Mouse (Mus musculus) E14TG2a.4 (cell line): Measurements from ENCODE around the gene Cdca3.

Source experiments
- H3K27me3 ChIP-seq: 2 replicates; pipeline ENCODE4 v1.6.1; 2014; ENCODE audit warnings: low read length, control low read depth; ENCODE audit not compliant: insufficient read depth
- H3K36me3 ChIP-seq: 2 replicates; pipeline ENCODE4 v1.6.1; 2014; ENCODE audit warnings: low read length, control low read depth; ENCODE audit not compliant: insufficient read depth
- H3K4me1 ChIP-seq: replicated peaks from 2 replicates; pipeline ENCODE4 v1.6.1; 2014; ENCODE audit warnings: low read depth, low read length, control low read depth
- H3K4me3 ChIP-seq: replicated peaks from 2 replicates; pipeline ENCODE4 v1.5.1; 2014; ENCODE audit warnings: mild to moderate bottlenecking, low read length
- H3K9me3 ChIP-seq: 2 replicates; pipeline ENCODE4 v1.6.1; 2014; ENCODE audit warnings: low read length, control low read depth
- CTCF ChIP-seq: conservative IDR thresholded peaks from 2 replicates; pipeline ENCODE4 v1.5.1; 2014; ENCODE audit warnings: low read length
- NANOG ChIP-seq: IDR thresholded peaks from 2 replicates; pipeline ENCODE4 v1.6.1; 2014; ENCODE audit warnings: borderline replicate concordance, low read length, mixed read lengths
- POU5F1 ChIP-seq: IDR thresholded peaks from 2 replicates; pipeline ENCODE4 v1.6.1; 2014; ENCODE audit warnings: low read length, borderline replicate concordance

The Cdca3 gene

DNA sequence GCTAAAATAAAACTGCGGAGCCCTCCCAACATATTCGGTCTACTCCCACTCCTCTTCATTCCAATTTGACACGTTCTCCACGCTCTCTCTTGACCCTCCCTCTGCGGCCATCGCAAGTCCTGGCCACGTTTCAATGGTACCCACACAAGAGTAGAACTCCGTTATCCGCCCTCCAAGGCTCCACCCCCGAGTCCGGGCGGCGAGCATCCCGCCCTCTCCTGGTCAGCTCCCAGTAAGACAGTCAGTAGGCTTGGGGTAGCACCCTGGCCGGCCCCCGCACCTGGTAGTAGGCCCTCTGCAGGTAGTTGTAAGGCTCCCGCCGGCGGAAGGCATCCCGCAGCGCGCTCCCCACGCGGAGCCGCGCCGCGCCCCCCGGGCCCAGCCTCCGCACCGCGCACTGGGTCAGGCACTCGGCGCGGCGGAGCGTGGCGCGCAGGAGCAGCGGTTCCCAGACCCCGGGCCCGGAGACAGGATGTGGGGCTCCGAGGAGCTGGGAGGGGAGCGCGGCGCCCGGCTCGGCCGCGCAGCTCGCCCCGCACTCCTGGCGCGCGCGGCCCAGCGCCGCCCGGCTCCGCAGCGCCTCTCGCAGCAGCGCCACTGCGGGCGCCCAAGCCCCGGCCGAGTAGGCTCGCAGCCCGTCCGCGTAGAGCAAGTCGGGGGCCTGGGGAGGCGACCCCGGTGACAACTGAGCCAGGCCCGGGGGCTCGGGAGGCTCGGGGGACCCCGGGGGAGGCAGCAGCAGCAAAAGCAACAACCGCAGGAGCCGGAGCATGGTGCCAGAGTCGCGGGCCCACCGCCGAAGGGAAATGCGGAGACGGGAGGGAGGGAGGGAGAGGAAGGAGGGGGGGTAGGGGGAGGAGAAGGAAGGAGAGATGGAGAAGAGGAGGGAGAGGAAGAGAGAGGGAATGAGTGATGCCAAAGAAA is 27.8 kb downstream of the Cdca3 start, which contains the start of gene P3h3:
P3h3 (minus strand) TSS at position 837 of the 924 bp plus-strand sequence.
- Histone ChIP-seq H3K4me1 (peaks cover 73% of the 10 kb centered on the region), H3K4me3 (peak within 1 kb of the TSS; percentile 82), H3K27me3 (peaks cover 56% of the 10 kb centered on the region), H3K36me3 (no peaks in the 10 kb centered on the region), H3K9me3 (no peaks in the 10 kb centered on the region)
- TF ChIP-seq NANOG (no peak), CTCF (peak; percentile 39), POU5F1 (no peak)

DNA sequence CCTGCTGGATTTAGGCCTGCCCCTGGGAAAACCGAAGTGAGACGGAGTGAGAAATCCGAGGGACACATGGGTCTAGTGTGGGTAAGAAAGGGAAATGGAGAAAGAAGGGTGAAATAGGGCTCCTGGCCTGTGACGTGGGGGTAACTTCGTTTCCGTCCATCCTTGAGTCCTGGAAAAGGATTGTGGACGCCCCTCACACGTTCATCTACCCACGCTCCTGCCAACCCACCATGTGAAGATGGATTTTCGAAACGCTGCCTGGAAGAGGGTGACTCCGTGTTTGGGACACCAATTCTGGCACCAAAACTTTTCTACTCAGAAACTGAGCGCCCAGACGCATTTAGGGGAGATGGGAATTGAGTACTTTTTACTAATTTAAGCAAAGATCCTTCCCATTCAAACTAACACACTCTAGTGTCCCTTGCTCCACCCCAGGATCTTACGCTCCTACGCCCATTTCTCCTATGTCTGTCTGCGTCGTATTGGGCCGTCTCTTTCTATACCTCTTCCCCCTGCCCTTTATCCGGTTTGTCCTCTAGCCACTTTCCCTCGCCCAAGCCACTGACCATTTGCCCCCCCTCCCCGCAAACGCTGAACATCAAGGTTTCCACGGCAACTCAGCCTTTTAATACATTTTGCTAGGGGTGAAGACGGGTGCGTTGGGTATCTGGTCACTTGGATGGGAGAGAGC is 28.6 kb downstream of the Cdca3 start:
- TF ChIP-seq CTCF, result no peak
- TF ChIP-seq NANOG, result no peak
- no peak for TF ChIP-seq POU5F1
- H3K36me3 ChIP-seq, result no peaks in the 10 kb centered on the region

DNA sequence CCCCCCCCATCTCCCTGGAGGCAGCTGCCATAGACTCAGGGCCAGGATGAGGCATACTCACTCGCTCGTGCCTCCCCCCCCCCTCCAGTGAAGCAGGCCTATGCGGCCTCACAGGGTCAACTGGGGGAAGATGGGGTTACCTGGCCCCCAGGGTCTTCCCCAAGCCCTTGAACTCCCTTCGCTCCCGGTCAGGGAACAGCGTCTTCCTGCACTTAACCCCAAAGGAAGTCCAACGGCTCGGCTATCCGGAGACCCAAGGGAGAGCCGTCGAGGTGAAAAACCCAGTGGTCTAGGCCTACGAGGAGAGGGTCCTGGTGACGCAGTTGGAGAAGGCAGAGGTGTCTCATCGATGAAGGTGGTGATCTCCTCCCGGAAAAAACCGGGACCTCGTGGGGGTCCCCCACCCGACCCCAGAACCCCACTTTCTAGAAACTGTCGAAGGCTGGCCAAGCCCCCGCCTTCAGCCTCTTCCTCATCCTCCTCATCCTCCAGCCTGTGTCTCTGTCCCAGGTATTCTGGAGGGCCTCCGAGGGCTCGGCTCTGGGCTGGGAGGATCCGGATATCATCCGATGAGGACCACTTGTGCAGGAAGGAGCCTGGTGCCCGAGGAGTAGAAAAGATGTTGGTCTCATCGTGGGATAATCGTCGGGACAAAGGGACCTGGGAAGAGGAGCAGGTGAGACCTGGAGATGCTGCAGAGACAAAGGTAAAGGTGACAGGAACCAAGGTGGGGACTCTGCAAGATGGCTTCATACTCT is 29.4 kb downstream of the Cdca3 start:
- H3K9me3 ChIP-seq, result no peaks in the 10 kb centered on the region
- TF ChIP-seq POU5F1 (no peak), NANOG (no peak), CTCF (no peak)
- H3K4me3 ChIP-seq, result 0 out of 2 replicates have a peak overlapping the region, but pooled peaks have one; percentile 20
- peaks cover 85% of the 10 kb centered on the region for H3K4me1 ChIP-seq
- H3K27me3 ChIP-seq, result peaks cover 65% of the 10 kb centered on the region
- no peaks in the 10 kb centered on the region for H3K36me3 ChIP-seq

More for the DNA sequence above, 28.6 kb downstream of the Cdca3 start:
- Histone ChIP-seq H3K27me3 (peaks cover 61% of the 10 kb centered on the region), H3K4me1 (peaks cover 81% of the 10 kb centered on the region), H3K4me3 (peak overlapping the region; percentile 82), H3K9me3 (no peaks in the 10 kb centered on the region)

DNA sequence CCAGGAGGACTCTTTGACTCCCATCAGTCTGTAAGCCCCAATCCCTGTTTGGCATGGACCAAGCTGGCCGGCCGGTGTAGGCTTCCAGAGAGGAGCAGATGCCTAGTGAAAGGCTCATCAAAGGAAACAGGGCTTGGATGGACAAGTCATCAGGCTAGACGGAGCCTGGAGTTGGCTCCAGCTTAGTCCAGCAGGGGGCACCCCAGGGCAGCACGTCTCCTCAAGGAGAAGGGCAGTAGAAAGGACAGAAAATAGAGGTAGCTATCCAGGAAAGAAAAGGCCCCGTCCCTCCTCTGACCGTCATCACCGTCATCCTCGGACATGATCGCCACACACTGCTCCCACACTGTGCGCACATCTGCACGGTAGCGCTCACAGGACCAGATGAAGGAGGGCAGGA is 30.4 kb downstream of the Cdca3 start:
- TF ChIP-seq NANOG (no peak), CTCF (peak; percentile 72), POU5F1 (no peak)
- Histone ChIP-seq H3K4me3 (peak overlapping the region; percentile 48; the same call in 1 of the 2 replicates), H3K36me3 (no peaks in the 10 kb centered on the region)

DNA sequence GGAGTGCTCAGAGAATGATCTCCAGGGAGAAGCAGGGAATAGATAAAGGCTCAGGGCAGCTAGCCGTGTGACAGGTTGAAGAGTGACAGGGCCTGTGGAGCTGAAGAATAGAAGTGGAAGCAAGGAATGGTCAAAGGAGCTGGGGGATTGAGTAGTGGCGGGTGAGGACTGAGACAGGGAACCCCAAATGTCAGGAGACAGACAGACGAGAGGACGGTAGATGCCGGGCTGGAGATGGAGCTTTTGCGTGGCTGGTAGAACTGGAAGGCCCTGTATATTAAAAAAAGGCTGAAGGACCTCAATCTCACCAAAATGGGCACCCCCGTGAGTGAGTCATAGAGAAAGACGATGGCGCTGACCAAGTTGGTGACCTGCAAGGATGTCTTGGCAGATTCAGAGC is 31.2 kb downstream of the Cdca3 start:
- Histone ChIP-seq H3K9me3 (no peaks in the 10 kb centered on the region), H3K4me1 (peaks cover 82% of the 10 kb centered on the region), H3K27me3 (peaks cover 70% of the 10 kb centered on the region), H3K36me3 (no peaks in the 10 kb centered on the region), H3K4me3 (no peak overlapping the region)
- no peak for TF ChIP-seq NANOG
- no peak for TF ChIP-seq CTCF
- TF ChIP-seq POU5F1, result no peak

More for the DNA sequence above, 30.4 kb downstream of the Cdca3 start:
- peaks cover 87% of the 10 kb centered on the region for H3K4me1 ChIP-seq
- H3K27me3 ChIP-seq, result peaks cover 67% of the 10 kb centered on the region
- H3K9me3 ChIP-seq, result no peaks in the 10 kb centered on the region

DNA sequence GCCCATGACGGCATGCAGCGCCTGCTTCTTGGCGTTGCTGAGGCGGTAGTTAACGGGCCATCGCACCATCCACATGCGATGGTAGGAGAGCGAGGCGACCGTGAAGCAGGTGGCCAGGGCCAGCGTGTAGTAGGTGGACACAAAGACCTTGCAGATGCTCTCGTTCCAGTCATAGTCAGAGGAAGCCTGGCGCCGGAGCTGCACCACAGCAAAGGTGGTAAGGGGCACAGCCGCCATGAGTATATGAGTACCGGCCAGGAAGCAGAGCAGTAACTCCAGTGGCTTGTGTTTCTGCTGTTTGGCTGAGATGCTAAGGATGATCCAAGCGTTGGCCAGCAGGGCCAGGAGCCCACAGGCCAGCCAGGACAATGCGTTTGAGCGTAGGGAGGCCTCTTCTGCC is 31.9 kb downstream of the Cdca3 start:
- no peaks in the 10 kb centered on the region for H3K9me3 ChIP-seq
- peaks cover 79% of the 10 kb centered on the region for H3K4me1 ChIP-seq
- peaks cover 71% of the 10 kb centered on the region for H3K27me3 ChIP-seq
- TF ChIP-seq POU5F1 (no peak), CTCF (no peak), NANOG (no peak)
- H3K4me3 ChIP-seq, result peak overlapping the region; percentile 26; the same call in 1 of the 2 replicates
- no peaks in the 10 kb centered on the region for H3K36me3 ChIP-seq

DNA sequence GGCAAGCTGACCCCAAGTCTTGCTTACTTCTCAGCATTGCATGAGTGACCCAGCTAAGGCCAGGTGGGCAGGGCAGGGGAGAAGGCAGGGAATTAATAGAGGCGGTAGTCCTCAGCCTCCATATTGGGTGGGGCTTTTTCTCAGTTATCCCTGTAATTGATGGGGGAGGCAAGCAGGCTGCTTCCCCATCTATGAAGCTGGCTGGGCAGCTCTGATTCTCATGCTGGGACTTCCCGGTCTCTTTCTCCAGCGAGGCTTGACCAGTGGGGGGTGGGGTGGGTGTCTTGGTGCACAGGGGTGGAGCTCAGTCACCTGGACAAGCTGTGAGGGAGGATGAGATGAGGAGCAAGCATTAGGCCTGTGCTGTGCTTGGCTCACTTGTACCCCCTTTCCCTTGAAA is 32.5 kb downstream of the Cdca3 start:
- Histone ChIP-seq H3K27me3 (peaks cover 75% of the 10 kb centered on the region), H3K4me3 (0 out of 2 replicates have a peak overlapping the region, but pooled peaks have one; percentile 26), H3K36me3 (no peaks in the 10 kb centered on the region), H3K4me1 (peaks cover 74% of the 10 kb centered on the region), H3K9me3 (no peaks in the 10 kb centered on the region)
- TF ChIP-seq CTCF (no peak), NANOG (no peak)
